In the genomic region with DNA sequence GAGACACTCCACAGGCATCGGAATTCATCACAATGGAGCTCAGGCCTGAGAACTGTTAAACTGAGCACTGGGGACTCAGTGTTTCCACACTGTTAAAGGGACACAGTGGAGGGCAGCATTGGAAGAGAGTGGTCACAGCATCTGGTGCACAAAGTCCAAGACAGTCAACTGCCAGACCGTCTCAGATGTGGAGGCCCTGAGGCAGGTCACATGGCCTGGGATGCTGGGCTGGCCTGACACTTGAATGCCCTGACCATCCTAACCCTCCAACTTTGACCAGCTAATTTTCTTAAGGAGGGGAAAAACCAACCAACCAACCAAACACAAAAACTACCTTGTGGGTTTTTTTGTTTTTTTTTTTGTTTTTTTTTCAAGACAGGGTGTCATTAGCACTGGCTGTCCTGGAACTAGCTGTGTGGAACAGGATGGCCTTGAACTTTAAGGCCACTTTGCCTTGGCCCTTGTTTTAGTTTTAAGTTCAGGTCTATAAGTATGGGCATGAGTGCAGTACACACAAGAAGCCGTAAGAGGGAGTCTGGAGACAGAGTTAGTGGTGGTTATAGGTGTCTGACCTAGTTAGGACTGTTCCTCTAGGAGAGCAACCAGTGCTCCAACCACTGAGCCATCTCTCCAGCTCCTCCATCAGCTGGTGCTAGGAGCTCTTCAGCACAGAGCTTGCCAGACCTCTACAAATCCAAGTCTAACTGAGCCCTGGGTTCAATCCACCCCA, we compare ENCODE assay signal across 8 mouse cellular contexts. TPM values are rescaled to one million over a fixed set of nuclear protein-coding genes. Genes with fewer than 3 reads are reported as not detected.
DNase-seq lines count a peak whose midpoint lies in the region; ATAC-seq lines count a peak whose summit lies in the region.

No protein-coding gene starts in this region.

- no peaks in the 10 kb centered on the region for H3K27me3 ChIP-seq in heart, embryonic 11.5 days (ENCODE audit: control insufficient read depth, insufficient read depth, low read length)
- H3K27me3 ChIP-seq in embryonic facial prominence, embryonic 13.5 days: no peaks in the 10 kb centered on the region
- H3K27me3 ChIP-seq in limb, embryonic 11.5 days (ENCODE audit: control insufficient read depth, insufficient read depth, low read length): no peaks in the 10 kb centered on the region
- peaks cover 3% of the 10 kb centered on the region; the same call in 1 of the 2 replicates for H3K27me3 ChIP-seq in neural tube, embryonic 14.5 days (ENCODE audit: control insufficient read depth, insufficient read depth, low read length)

- 69% methylated on average over 3 of the region's 3 CpGs for WGBS in heart, embryonic 11.5 days (ENCODE audit: insufficient replicate concordance)
- WGBS in embryonic facial prominence, embryonic 13.5 days: 69% methylated on average over 3 of the region's 3 CpGs
- 79% methylated on average over 3 of the region's 3 CpGs for WGBS in limb, embryonic 11.5 days
- WGBS in neural tube, embryonic 14.5 days: 80% methylated on average over 3 of the region's 3 CpGs

- ATAC-seq in heart, embryonic 11.5 days (replicated peaks; ENCODE audit: insufficient number of reproducible peaks, low FRiP score, low TSS enrichment): no peak
- no peak for ATAC-seq in embryonic facial prominence, embryonic 13.5 days (ENCODE audit: insufficient number of reproducible peaks, insufficient read depth, low FRiP score, low TSS enrichment, low read depth)
- ATAC-seq in limb, embryonic 11.5 days (ENCODE audit: insufficient number of reproducible peaks, low FRiP score, low TSS enrichment, low read depth): no peak
- no peak for ATAC-seq in neural tube, embryonic 14.5 days (ENCODE audit: low read depth)

- intact Hi-C loops in heart, postnatal 10 days (cut with DNase I): no loop called here
- intact Hi-C loops in left cerebral cortex, postnatal 36 days (cut with DNase I): loop anchor here (5.0 kb wide), 1 partner anchor 49 kb away; no protein-coding TSS in a partner anchor

- H3K9me3 ChIP-seq in heart, embryonic 11.5 days (replicated peaks; ENCODE audit: control insufficient read depth, low read length): no peaks in the 10 kb centered on the region
- no peaks in the 10 kb centered on the region for H3K9me3 ChIP-seq in embryonic facial prominence, embryonic 13.5 days
- H3K9me3 ChIP-seq in limb, embryonic 11.5 days (ENCODE audit: control insufficient read depth, low read length): no peaks in the 10 kb centered on the region
- no peaks in the 10 kb centered on the region for H3K9me3 ChIP-seq in neural tube, embryonic 14.5 days (ENCODE audit: control insufficient read depth, low read length)

- peaks cover 10% of the 10 kb centered on the region for H3K36me3 ChIP-seq in heart, embryonic 11.5 days (ENCODE audit: control insufficient read depth, insufficient read depth, low read length)
- peaks cover 12% of the 10 kb centered on the region for H3K36me3 ChIP-seq in embryonic facial prominence, embryonic 13.5 days
- H3K36me3 ChIP-seq in limb, embryonic 11.5 days (ENCODE audit: control insufficient read depth, insufficient read depth, low read length): peaks cover 5% of the 10 kb centered on the region
- H3K36me3 ChIP-seq in neural tube, embryonic 14.5 days (ENCODE audit: control insufficient read depth, insufficient read depth, low read length): peaks cover 8% of the 10 kb centered on the region; the same call in 1 of the 2 replicates

- H3K4me3 ChIP-seq in heart, embryonic 11.5 days (ENCODE audit: low read depth, low read length): peak overlapping the region; percentile 88; the same call in 1 of the 2 replicates
- peak overlapping the region; percentile 97 for H3K4me3 ChIP-seq in embryonic facial prominence, embryonic 13.5 days
- H3K4me3 ChIP-seq in limb, embryonic 11.5 days (ENCODE audit: low read depth, low read length): peak overlapping the region; percentile 97
- no peak overlapping the region for H3K4me3 ChIP-seq in neural tube, embryonic 14.5 days (ENCODE audit: low read depth, low read length)

- H3K4me1 ChIP-seq in heart, embryonic 11.5 days (ENCODE audit: control insufficient read depth, insufficient read depth, low read length): peaks cover 35% of the 10 kb centered on the region
- peaks cover 47% of the 10 kb centered on the region for H3K4me1 ChIP-seq in embryonic facial prominence, embryonic 13.5 days
- H3K4me1 ChIP-seq in limb, embryonic 11.5 days (ENCODE audit: control insufficient read depth, insufficient read depth, low read length): peaks cover 19% of the 10 kb centered on the region
- H3K4me1 ChIP-seq in neural tube, embryonic 14.5 days (ENCODE audit: control insufficient read depth, insufficient read depth, low read length): peaks cover 24% of the 10 kb centered on the region

- H3K9ac ChIP-seq in heart, embryonic 11.5 days (ENCODE audit: low read depth, low read length): no peak overlapping the region
- peak overlapping the region; percentile 97 for H3K9ac ChIP-seq in embryonic facial prominence, embryonic 13.5 days
- H3K9ac ChIP-seq in limb, embryonic 11.5 days (ENCODE audit: low read length): no peak overlapping the region
- no peak overlapping the region for H3K9ac ChIP-seq in neural tube, embryonic 14.5 days (replicated peaks; ENCODE audit: low read depth, low read length)

- no peak overlapping the region for H3K27ac ChIP-seq in heart, embryonic 11.5 days (ENCODE audit: low read depth, low read length)
- no peak overlapping the region for H3K27ac ChIP-seq in embryonic facial prominence, embryonic 13.5 days
- H3K27ac ChIP-seq in limb, embryonic 11.5 days (replicated peaks; ENCODE audit: low read depth, low read length): no peak overlapping the region
- no peak overlapping the region for H3K27ac ChIP-seq in neural tube, embryonic 14.5 days (ENCODE audit: low read depth, low read length)

- DNase-seq in heart, postnatal 10 days: no peak
- peak; percentile 45 for DNase-seq in CD4-positive helper T cell, adult 2 months (ENCODE audit: low read depth, low spot score)
- no peak for DNase-seq in limb, embryonic 11.5 days (ENCODE audit: low spot score)
- DNase-seq in left cerebral cortex, postnatal 36 days (ENCODE audit: low spot score in 2 of 2): no peak
- DNase-seq in layer of hippocampus, adult 8-10 months (ENCODE audit: low spot score in 2 of 2): no peak

- H3K4me2 ChIP-seq in heart, embryonic 11.5 days: peak overlapping the region; percentile 92
- peak overlapping the region; percentile 91 for H3K4me2 ChIP-seq in embryonic facial prominence, embryonic 13.5 days
- peak overlapping the region; percentile 90 for H3K4me2 ChIP-seq in limb, embryonic 11.5 days (ENCODE audit: low read depth, severe bottlenecking)
- H3K4me2 ChIP-seq in neural tube, embryonic 14.5 days (ENCODE audit: low read depth, low read length): peak overlapping the region; percentile 90; the same call in 1 of the 2 replicates

RNA-seq across cellular contexts. Expression of a gene that starts 2.0 kb away (rescaled TPM):
- polyA plus RNA-seq in heart, embryonic 11.5 days (2014; fragmentation: Nextera tagmentation; extraction: Ambion mirVana): 1.9 and 2.0 TPM in 2 replicates
- under 1 TPM in 1 of 2 experiments, not detected in 1; 0.48 TPM for total RNA-seq in heart, postnatal 10 days (2021)
- 5.9 and 6.7 TPM in 2 replicates for polyA plus RNA-seq in embryonic facial prominence, embryonic 13.5 days (2015; fragmentation: Nextera tagmentation; extraction: Ambion mirVana)
- polyA plus RNA-seq in limb, embryonic 11.5 days (2014; fragmentation: Nextera tagmentation; extraction: Ambion mirVana): 1.7 and 2.1 TPM in 2 replicates
- 4.6 and 8.4 TPM in 2 replicates for polyA plus RNA-seq in neural tube, embryonic 14.5 days (2014; fragmentation: Nextera tagmentation; extraction: Ambion mirVana)
- total RNA-seq in left cerebral cortex, postnatal 36 days (2021): under 1 TPM in 1 of 2 experiments, not detected in 1; 0.95 TPM
- under 1 TPM in 1 of 4 experiments, not detected in 3; 0.57 TPM for total RNA-seq in layer of hippocampus, adult 8-10 months (2022)

RNA-seq across cellular contexts. Expression of a gene that starts 2.1 kb away (rescaled TPM):
- polyA plus RNA-seq in heart, embryonic 11.5 days (2014; fragmentation: Nextera tagmentation; extraction: Ambion mirVana): 1,603 and 1,668 TPM in 2 replicates
- total RNA-seq in heart, postnatal 10 days (2021): 1,000 to 10,000 TPM; 3,943 to 4,033 TPM
- 1,017 and 1,050 TPM in 2 replicates for polyA plus RNA-seq in embryonic facial prominence, embryonic 13.5 days (2015; fragmentation: Nextera tagmentation; extraction: Ambion mirVana)
- 876 and 921 TPM in 2 replicates for polyA plus RNA-seq in limb, embryonic 11.5 days (2014; fragmentation: Nextera tagmentation; extraction: Ambion mirVana)
- 1,198 and 1,298 TPM in 2 replicates for polyA plus RNA-seq in neural tube, embryonic 14.5 days (2014; fragmentation: Nextera tagmentation; extraction: Ambion mirVana)
- total RNA-seq in left cerebral cortex, postnatal 36 days (2021): 1,000 to 10,000 TPM; 1,069 to 1,237 TPM
- total RNA-seq in layer of hippocampus, adult 8-10 months (2022): 1,000 to 10,000 TPM; 1,017 to 1,068 (median 1,043) TPM

RNA-seq across cellular contexts. Expression of a gene that starts 2.5 kb away (rescaled TPM):
- polyA plus RNA-seq in heart, embryonic 11.5 days (2014; fragmentation: Nextera tagmentation; extraction: Ambion mirVana): 202 and 221 TPM in 2 replicates
- total RNA-seq in heart, postnatal 10 days (2021): 10 to 100 TPM; 65.9 to 68.6 TPM
- 230 and 254 TPM in 2 replicates for polyA plus RNA-seq in embryonic facial prominence, embryonic 13.5 days (2015; fragmentation: Nextera tagmentation; extraction: Ambion mirVana)
- polyA plus RNA-seq in limb, embryonic 11.5 days (2014; fragmentation: Nextera tagmentation; extraction: Ambion mirVana): 369 TPM in 2 replicates
- 95.8 and 125 TPM in 2 replicates for polyA plus RNA-seq in neural tube, embryonic 14.5 days (2014; fragmentation: Nextera tagmentation; extraction: Ambion mirVana)
- 10 to 100 TPM; 66.4 to 67.2 TPM for total RNA-seq in left cerebral cortex, postnatal 36 days (2021)
- 10 to 100 TPM; 65.3 to 85.6 (median 79.2) TPM for total RNA-seq in layer of hippocampus, adult 8-10 months (2022)

RNA-seq across cellular contexts. Expression of a gene that starts 18.5 kb away (rescaled TPM):
- 3.5 and 4.6 TPM in 2 replicates for polyA plus RNA-seq in heart, embryonic 11.5 days (2014; fragmentation: Nextera tagmentation; extraction: Ambion mirVana)
- 1 to 10 TPM; 5.1 to 10.0 TPM for total RNA-seq in heart, postnatal 10 days (2021)
- 14.8 and 15.9 TPM in 2 replicates for polyA plus RNA-seq in embryonic facial prominence, embryonic 13.5 days (2015; fragmentation: Nextera tagmentation; extraction: Ambion mirVana)
- 4.7 and 6.2 TPM in 2 replicates for polyA plus RNA-seq in limb, embryonic 11.5 days (2014; fragmentation: Nextera tagmentation; extraction: Ambion mirVana)
- 9.9 and 10.0 TPM in 2 replicates for polyA plus RNA-seq in neural tube, embryonic 14.5 days (2014; fragmentation: Nextera tagmentation; extraction: Ambion mirVana)
- 10 to 100 TPM in 1 of 2 experiments, 1 to 10 TPM in 1; 9.4 to 13.4 TPM for total RNA-seq in left cerebral cortex, postnatal 36 days (2021)
- 10 to 100 TPM in 3 of 4 experiments, 1 to 10 TPM in 1; 8.4 to 16.2 (median 14.1) TPM for total RNA-seq in layer of hippocampus, adult 8-10 months (2022)
